Mouse (Mus musculus) E14TG2a.4 (cell line): ENCODE results near the gene Babam2.

ENCODE experiments used
- CTCF ChIP-seq: conservative IDR thresholded peaks from 2 replicates; pipeline ENCODE4 v1.5.1; 2014; ENCODE audit warnings: low read length
- NANOG ChIP-seq: IDR thresholded peaks from 2 replicates; pipeline ENCODE4 v1.6.1; 2014; ENCODE audit warnings: borderline replicate concordance, low read length, mixed read lengths
- POU5F1 ChIP-seq: IDR thresholded peaks from 2 replicates; pipeline ENCODE4 v1.6.1; 2014; ENCODE audit warnings: low read length, borderline replicate concordance

DNA sequence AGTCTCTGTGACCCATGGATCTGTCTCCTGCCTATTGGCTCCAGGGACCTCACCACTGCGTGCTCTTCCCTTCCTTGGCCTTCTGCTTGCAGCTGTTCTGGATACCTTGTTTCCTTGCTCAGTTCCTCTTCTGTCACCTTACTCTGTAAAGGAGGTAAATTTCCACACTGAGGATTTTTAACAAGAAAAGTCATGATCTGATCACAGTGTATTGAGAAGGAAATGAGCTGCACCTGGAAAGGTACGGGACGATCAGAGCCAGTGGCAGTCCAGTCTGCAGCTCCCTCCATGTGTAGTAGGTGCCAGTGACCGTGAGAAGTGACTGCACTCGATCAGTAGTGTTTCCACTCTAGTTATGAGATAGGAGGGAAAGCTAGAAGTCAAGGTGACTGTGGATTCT is 129.8 kb downstream of the Babam2 start:
- TF ChIP-seq CTCF (no peak), POU5F1 (no peak), NANOG (no peak)
